Mouse (Mus musculus) MEL (cell line): Measurements from ENCODE around the gene Igf2bp1. TPM values are rescaled to one million over a fixed set of nuclear protein-coding genes. Genes with fewer than 3 reads are reported as not detected.

ENCODE experiments used
- DNase-seq: peaks from one replicate; pipeline ENCODE4 v3.0.0; 2011; ENCODE audit warnings: low read depth, low spot score
- H3K27ac ChIP-seq: 2 replicates; pipeline ENCODE4 v1.5.1; 2012; ENCODE audit warnings: low read depth, mild to moderate bottlenecking, control low read depth, low read length, moderate library complexity; ENCODE audit not compliant: control insufficient read depth
- H3K27me3 ChIP-seq, 2 experiments: fragments of 150-350 bp in 1 of 2; sonication (generic) in 1 of 2; 2 replicates each; pipeline ENCODE4 v1.6.1; 2012; ENCODE audit warnings: low read length in 2 of 2, mild to moderate bottlenecking in 2 of 2, improper control_type of control experiment in 1 of 2, moderate library complexity in 1 of 2; ENCODE audit not compliant: insufficient read depth in 2 of 2, control insufficient read depth in 1 of 2
- H3K36me3 ChIP-seq, 2 experiments: 2 replicates each; pipeline ENCODE4 v1.6.1; 2012 to 2014; ENCODE audit warnings: low read length in 2 of 2, improper control_type of control experiment in 1 of 2, inconsistent platforms in 1 of 2, mild to moderate bottlenecking in 1 of 2; ENCODE audit not compliant: insufficient read depth in 2 of 2, control insufficient read depth in 1 of 2
- H3K4me1 ChIP-seq, 2 experiments: fragments of 150-350 bp in 1 of 2; sonication (generic) in 1 of 2; 2 replicates each; pipeline ENCODE4 v1.6.1; 2012; ENCODE audit warnings: low read length in 2 of 2, improper control_type of control experiment in 1 of 2, mild to moderate bottlenecking in 1 of 2; ENCODE audit not compliant: insufficient read depth in 2 of 2, control insufficient read depth in 1 of 2
- H3K4me3 ChIP-seq, 2 experiments: fragments of 150-350 bp in 1 of 2; sonication (generic) in 1 of 2; 2 replicates each; pipeline ENCODE4 v1.5.1; 2012; ENCODE audit warnings: low read depth in 2 of 2, low read length in 2 of 2, mild to moderate bottlenecking in 2 of 2, moderate library complexity in 2 of 2, control low read depth in 1 of 2, improper control_type of control experiment in 1 of 2; ENCODE audit not compliant: control insufficient read depth in 1 of 2, insufficient read depth in 1 of 2
- H3K79me2 ChIP-seq: 2 replicates; pipeline ENCODE4 v1.6.1; 2012; ENCODE audit warnings: mild to moderate bottlenecking, low read length, moderate library complexity; ENCODE audit not compliant: control insufficient read depth, poor library complexity, insufficient read depth
- H3K9ac ChIP-seq: 2 replicates; pipeline ENCODE4 v1.6.1; 2012; ENCODE audit warnings: low read depth, mild to moderate bottlenecking, control low read depth, low read length, moderate library complexity; ENCODE audit not compliant: control insufficient read depth, poor library complexity, severe bottlenecking
- H3K9me3 ChIP-seq: fragments of 150-350 bp; sonication (generic); replicated peaks from 2 replicates; pipeline ENCODE4 v1.6.1; 2012; ENCODE audit warnings: mild to moderate bottlenecking, low read length, improper control_type of control experiment, moderate library complexity; ENCODE audit not compliant: insufficient read depth
- CHD1 ChIP-seq: IDR thresholded peaks from 2 replicates; pipeline ENCODE4 v1.6.1; 2012; ENCODE audit warnings: low read depth, mild to moderate bottlenecking, inconsistent platforms, low read length, improper control_type of control experiment
- CHD2 ChIP-seq: IDR thresholded peaks from 2 replicates; pipeline ENCODE4 v1.6.1; 2011; ENCODE audit warnings: low read length, improper control_type of control experiment
- CTCF ChIP-seq, 3 experiments: IDR thresholded peaks in 2 of 3; conservative IDR thresholded peaks in 1 of 3; 2 replicates each; pipeline ENCODE4 v1.5.1; 2011 to 2012; ENCODE audit warnings: low read length in 3 of 3, low read depth in 2 of 3, mild to moderate bottlenecking in 2 of 3, improper control_type of control experiment in 1 of 3, inconsistent platforms in 1 of 3, mixed read lengths in 1 of 3, moderate library complexity in 1 of 3; ENCODE audit not compliant: control insufficient read depth in 1 of 3, insufficient read depth in 1 of 3, poor library complexity in 1 of 3, severe bottlenecking in 1 of 3
- ELF1 ChIP-seq: IDR thresholded peaks from 2 replicates; pipeline ENCODE4 v1.6.1; 2014; ENCODE audit warnings: low read depth, mild to moderate bottlenecking, inconsistent platforms, low read length, improper control_type of control experiment, moderate library complexity
- EP300 ChIP-seq, 2 experiments: IDR thresholded peaks; 2 replicates each; pipeline ENCODE4 v1.6.1; 2011; ENCODE audit warnings: improper control_type of control experiment in 2 of 2, low read length in 2 of 2, low read depth in 1 of 2, mild to moderate bottlenecking in 1 of 2
- ETS1 ChIP-seq: IDR thresholded peaks from 2 replicates; pipeline ENCODE4 v1.6.1; 2012; ENCODE audit warnings: low read depth, mild to moderate bottlenecking, inconsistent platforms, low read length, improper control_type of control experiment, moderate library complexity
- GABPA ChIP-seq: IDR thresholded peaks from 2 replicates; pipeline ENCODE4 v1.6.1; 2012; ENCODE audit warnings: low read depth, mild to moderate bottlenecking, inconsistent platforms, low read length, improper control_type of control experiment, moderate library complexity
- JUND ChIP-seq: IDR thresholded peaks from 2 replicates; pipeline ENCODE4 v1.6.1; 2011; ENCODE audit warnings: low read depth, mild to moderate bottlenecking, improper control_type of control experiment, low read length
- KAT2A ChIP-seq: conservative IDR thresholded peaks from 2 replicates; pipeline ENCODE4 v1.6.1; 2012; ENCODE audit warnings: low read depth, low read length, improper control_type of control experiment, inconsistent platforms
- MAX ChIP-seq: IDR thresholded peaks from 2 replicates; pipeline ENCODE4 v1.6.1; 2011; ENCODE audit warnings: low read length, improper control_type of control experiment
- MAZ ChIP-seq: IDR thresholded peaks from 2 replicates; pipeline ENCODE4 v1.6.1; 2012; ENCODE audit warnings: low read depth, mild to moderate bottlenecking, inconsistent platforms, low read length, improper control_type of control experiment
- MEF2A ChIP-seq: IDR thresholded peaks from 2 replicates; pipeline ENCODE4 v1.6.1; 2014; ENCODE audit warnings: low read depth, mild to moderate bottlenecking, inconsistent platforms, low read length, improper control_type of control experiment; ENCODE audit not compliant: poor library complexity, insufficient replicate concordance, severe bottlenecking; ENCODE audit errors: extremely low read depth
- MXI1 ChIP-seq: IDR thresholded peaks from 2 replicates; pipeline ENCODE4 v1.6.1; 2011; ENCODE audit warnings: mild to moderate bottlenecking, low read depth, low read length, improper control_type of control experiment
- NELFE ChIP-seq: IDR thresholded peaks from 2 replicates; pipeline ENCODE4 v1.6.1; 2011; ENCODE audit warnings: low read depth, low read length, improper control_type of control experiment
- POLR2A ChIP-seq, 2 experiments: IDR thresholded peaks; 2 replicates each; pipeline ENCODE4 v1.6.1; 2011 to 2012; ENCODE audit warnings: low read length in 2 of 2, mild to moderate bottlenecking in 2 of 2, control low read depth in 1 of 2, improper control_type of control experiment in 1 of 2, low read depth in 1 of 2, moderate library complexity in 1 of 2; ENCODE audit not compliant: control insufficient read depth in 1 of 2, insufficient read depth in 1 of 2, poor library complexity in 1 of 2
- POLR2AphosphoS2 ChIP-seq: IDR thresholded peaks from 2 replicates; pipeline ENCODE4 v1.6.1; 2011; ENCODE audit warnings: low read length, improper control_type of control experiment
- POLR2AphosphoS5 ChIP-seq: IDR thresholded peaks from 2 replicates; pipeline ENCODE4 v1.6.1; 2012; ENCODE audit warnings: low read depth, borderline replicate concordance, mild to moderate bottlenecking, inconsistent platforms, low read length, moderate library complexity, mixed read lengths
- RAD21 ChIP-seq: IDR thresholded peaks from 2 replicates; pipeline ENCODE4 v1.6.1; 2011; ENCODE audit warnings: mild to moderate bottlenecking, low read depth, low read length, improper control_type of control experiment
- RCOR1 ChIP-seq: IDR thresholded peaks from 2 replicates; pipeline ENCODE4 v1.6.1; 2012; ENCODE audit warnings: low read depth, mild to moderate bottlenecking, inconsistent platforms, low read length, improper control_type of control experiment
- SMC3 ChIP-seq: IDR thresholded peaks from 2 replicates; pipeline ENCODE4 v1.6.1; 2011; ENCODE audit warnings: low read depth, low read length, improper control_type of control experiment
- TBP ChIP-seq: IDR thresholded peaks from 2 replicates; pipeline ENCODE4 v1.8.0; 2011; ENCODE audit warnings: low read depth, low read length, improper control_type of control experiment
- TCF12 ChIP-seq: IDR thresholded peaks from 2 replicates; pipeline ENCODE4 v1.6.1; 2014; ENCODE audit warnings: low read depth, mild to moderate bottlenecking, inconsistent platforms, low read length, improper control_type of control experiment, moderate library complexity
- ZC3H11A ChIP-seq: IDR thresholded peaks from 2 replicates; pipeline ENCODE4 v1.6.1; 2012; ENCODE audit warnings: low read depth, mild to moderate bottlenecking, inconsistent platforms, low read length, improper control_type of control experiment
- ZMIZ1 ChIP-seq: IDR thresholded peaks from 2 replicates; pipeline ENCODE4 v1.6.1; 2012; ENCODE audit warnings: low read depth, mild to moderate bottlenecking, inconsistent platforms, low read length, improper control_type of control experiment, moderate library complexity
- ZNF384 ChIP-seq: IDR thresholded peaks from 2 replicates; pipeline ENCODE4 v1.6.1; 2012; ENCODE audit warnings: low read depth, mild to moderate bottlenecking, inconsistent platforms, low read length, improper control_type of control experiment
- polyA plus RNA-seq, 2 experiments: library from polyadenylated mRNA; stranded (reverse) in 1 of 2; unstranded in 1 of 2; fragments of >175 nt in 1 of 2; fragments of >200 nt in 1 of 2; gene quantifications; 2 replicates each; pipeline versions ENCODE4 v1.2.1 to v1.2.4; 2012; ENCODE audit warnings: low replicate concordance in 2 of 2, low read depth in 1 of 2; ENCODE audit not compliant: insufficient read length in 2 of 2, insufficient read depth in 1 of 2, missing spikeins in 1 of 2
- total RNA-seq: library from RNA; depleted of rRNA; stranded (reverse); fragments of 300-350 nt; gene quantifications from 2 replicates; pipeline ENCODE4 v1.2.3, GENCODE M21; 2012

Igf2bp1 gene
- total and polyA plus RNA-seq, 3 experiments: 0.15 TPM; not detected in 2

DNA sequence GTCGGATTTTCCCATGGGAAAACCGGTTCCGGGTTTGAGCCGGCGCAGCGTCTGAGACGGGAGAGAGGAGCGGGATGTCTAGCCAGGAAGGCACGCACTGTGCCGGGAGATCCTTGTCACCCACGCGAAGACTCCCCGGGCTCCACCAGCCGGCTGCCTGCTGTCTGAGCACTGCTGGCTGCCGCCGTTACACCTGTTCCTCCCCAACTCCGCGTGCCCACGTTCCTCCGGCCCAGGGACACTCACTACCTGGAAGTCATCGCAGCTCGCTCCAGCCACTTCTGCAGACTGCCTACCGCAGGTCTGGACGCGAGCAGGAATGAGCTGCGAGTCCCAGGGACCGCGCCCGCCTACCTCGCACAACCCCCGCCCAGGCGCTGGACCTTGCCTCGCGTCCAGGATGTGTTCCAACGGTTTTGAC is 91.2 kb downstream of the Igf2bp1 start, which contains the start of gene B4galnt2:
B4galnt2 (minus strand) TSS at position 321 of the 421 bp plus-strand sequence.
- peaks cover 3 to 7% of the 10 kb centered on the region in 2 experiments; a peak in 3 of 4 replicates for H3K27me3 ChIP-seq
- no peaks in the 10 kb centered on the region for H3K9me3 ChIP-seq
- H3K79me2 ChIP-seq: no peaks in the 10 kb centered on the region; the same call in 1 of the 2 replicates
- peaks cover 22 to 33% of the 10 kb centered on the region in 2 experiments for H3K4me1 ChIP-seq
- H3K4me3 ChIP-seq: peak within 1 kb of the TSS; percentile 55 to 93
- peak within 1 kb of the TSS; percentile 74 for H3K27ac ChIP-seq
- H3K9ac ChIP-seq: peak within 1 kb of the TSS; percentile 81
- DNase-seq: peak; percentile 32
- no peak for TF ChIP-seq MXI1
- no peak for TF ChIP-seq MAZ
- no peak for TF ChIP-seq ZC3H11A
- peaks cover 0 to 13% of the 10 kb centered on the region in 2 experiments; a peak in 2 of 4 replicates for H3K36me3 ChIP-seq

DNA sequence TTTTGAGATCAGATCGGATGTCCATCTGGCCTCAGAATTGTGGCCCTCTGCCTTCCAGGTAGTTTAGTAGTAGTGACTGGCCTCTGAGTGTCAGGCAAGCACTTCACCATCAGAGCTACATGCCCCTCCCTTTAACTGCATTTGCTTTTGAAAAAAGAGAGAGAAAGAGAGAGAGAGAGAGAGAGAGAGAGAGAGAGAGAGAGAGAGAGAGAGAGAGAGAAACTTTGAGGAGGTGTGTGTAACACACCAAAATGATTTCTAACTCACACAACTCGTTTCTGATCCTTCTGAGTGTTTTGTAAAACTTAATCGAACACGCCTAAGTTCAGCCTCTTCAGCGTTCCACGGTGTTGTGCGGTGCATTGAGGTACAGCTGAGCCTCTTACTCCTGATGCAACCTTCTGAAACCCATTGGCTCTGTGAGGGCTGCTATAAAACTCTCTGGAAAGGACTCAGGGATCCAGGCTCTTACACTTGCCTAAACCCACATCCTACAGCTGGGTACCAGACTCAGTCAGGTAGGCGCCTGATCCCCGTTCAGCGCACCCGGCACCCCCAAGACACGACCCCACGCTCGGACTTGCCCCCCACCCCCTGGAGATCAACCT is 91.7 kb downstream of the Igf2bp1 start:
- Histone ChIP-seq H3K4me3 (peak overlapping the region; percentile 55 to 93), H3K79me2 (no peaks in the 10 kb centered on the region; the same call in 1 of the 2 replicates), H3K27me3 (peaks cover 3 to 6% of the 10 kb centered on the region in 2 experiments; a peak in 3 of 4 replicates), H3K4me1 (peaks cover 22 to 37% of the 10 kb centered on the region in 2 experiments), H3K9ac (peak overlapping the region; percentile 81), H3K36me3 (peaks cover 0 to 13% of the 10 kb centered on the region in 2 experiments; a peak in 2 of 4 replicates), H3K9me3 (no peaks in the 10 kb centered on the region), H3K27ac (peak overlapping the region; percentile 74)
- peak; percentile 82 for DNase-seq
- peak; percentile 4; the same call in 1 of the 2 replicates for TF ChIP-seq ELF1
- TF ChIP-seq NELFE: peak; percentile 25; the same call in 1 of the 2 replicates
- TF ChIP-seq CHD1: no peak
- TF ChIP-seq TBP: peak; percentile 58; the same call in 1 of the 2 replicates
- TF ChIP-seq GABPA: no peak
- TF ChIP-seq KAT2A: peak; percentile 57; the same call in 1 of the 2 replicates
- no peak for TF ChIP-seq ZC3H11A
- no peak for TF ChIP-seq SMC3
- no peak for TF ChIP-seq MEF2A
- TF ChIP-seq CHD2: no peak
- peak; percentile 66; the same call in 1 of the 2 replicates for TF ChIP-seq TCF12
- no peak for TF ChIP-seq ZMIZ1
- TF ChIP-seq CTCF (IDR thresholded peaks at IDR 0.05 in 2 of 3, conservative IDR thresholded peaks at IDR 0.05 in 1 of 3; ENCODE audit: control insufficient read depth in 1 of 3, insufficient read depth in 1 of 3, low read depth in 2 of 3, low read length in 3 of 3, poor library complexity in 1 of 3, severe bottlenecking in 1 of 3): no peak
- TF ChIP-seq MAX: 0 out of 2 replicates have a peak, but pooled peaks have one; percentile 43
- TF ChIP-seq MXI1: peak; percentile 44; the same call in 1 of the 2 replicates
- peak; percentile 27; the same call in 1 of the 2 replicates for TF ChIP-seq RCOR1
- peak; percentile 79 for TF ChIP-seq MAZ
- peak; percentile 32 to 46; a peak in 1 of 4 replicates for TF ChIP-seq EP300 (IDR thresholded peaks at IDR 0.05; ENCODE audit: low read depth in 1 of 2, low read length in 2 of 2)
- TF ChIP-seq POLR2AphosphoS2: peak; percentile 79; the same call in 1 of the 2 replicates
- TF ChIP-seq POLR2A (IDR thresholded peaks at IDR 0.05; ENCODE audit: control insufficient read depth in 1 of 2, insufficient read depth in 1 of 2, low read depth in 1 of 2, low read length in 2 of 2, poor library complexity in 1 of 2): peak in 1 of 2 experiments; percentile 27; a peak in 1 of 4 replicates
- peak; percentile 51; the same call in 1 of the 2 replicates for TF ChIP-seq ZNF384
- no peak for TF ChIP-seq RAD21
- no peak for TF ChIP-seq POLR2AphosphoS5
- TF ChIP-seq ETS1: peak; percentile 66; the same call in 1 of the 2 replicates
- TF ChIP-seq JUND: peak; percentile 97
